Mouse (Mus musculus) lung, adult 2 months (tissue): ENCODE data around the gene Arfgef2.

Source experiments
- CTCF ChIP-seq: fragments of 200-500 bp; IDR thresholded peaks from 2 replicates; pipeline ENCODE4 v1.5.1; 2011; ENCODE audit warnings: mild to moderate bottlenecking, low read length, control low read depth; ENCODE audit not compliant: insufficient read depth
- POLR2A ChIP-seq: fragments of 200-500 bp; IDR thresholded peaks from 2 replicates; pipeline ENCODE4 v1.6.1; 2011; ENCODE audit warnings: low read depth, mild to moderate bottlenecking, control low read depth, low read length, borderline replicate concordance; ENCODE audit errors: extremely low read depth

DNA sequence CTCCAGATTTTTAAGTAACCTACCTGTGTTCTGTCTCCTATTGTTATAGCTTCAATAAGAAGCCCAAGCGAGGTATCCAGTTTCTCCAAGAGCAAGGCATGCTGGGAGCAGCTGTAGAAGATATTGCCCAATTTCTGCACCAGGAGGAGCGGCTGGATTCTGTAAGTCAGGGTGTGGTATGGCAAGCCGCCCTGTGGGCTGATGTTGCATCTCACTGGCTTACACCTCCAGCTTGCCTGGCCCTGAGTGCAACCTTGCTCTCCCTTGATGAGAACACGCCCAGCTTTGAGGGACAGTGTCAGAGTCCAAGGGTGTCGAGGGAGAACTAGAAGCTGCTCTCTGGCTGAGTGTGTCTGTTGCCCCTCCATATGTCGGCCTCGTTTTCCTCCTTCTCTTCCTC is 53.8 kb downstream of the Arfgef2 start:
- TF ChIP-seq CTCF, result no peak
- TF ChIP-seq POLR2A, result no peak
